Mouse (Mus musculus) lung, postnatal 0 days (tissue): ENCODE results near the gene Cmtm2b. TPM values are rescaled to one million over a fixed set of nuclear protein-coding genes. Genes with fewer than 3 reads are reported as not detected.
"Not testable (repeated sequence)": the region's sequence is repeated elsewhere in the genome, so short reads cannot be mapped to it uniquely, and the experiment has no call there.

Experiments
- ATAC-seq: fragments of 200-750 bp; cut with Nextera tagmentation; 2 replicates; pipeline ENCODE4 v1.8.0; 2017; ENCODE audit warnings: moderate library complexity
- DNase-seq: peaks from one replicate; pipeline ENCODE4 v3.0.0-alpha.2; 2016; ENCODE audit warnings: low spot score
- H3K27ac ChIP-seq: fragments of 300-500 bp; sonication (generic); 2 replicates; pipeline ENCODE4 v1.5.1; 2014; ENCODE audit warnings: antibody characterized with exemption, mild to moderate bottlenecking, low read length, mixed read lengths
- H3K27me3 ChIP-seq: fragments of 300-500 bp; sonication (generic); replicated peaks from 2 replicates; pipeline ENCODE4 v1.6.1; 2014; ENCODE audit warnings: low read length, mixed read lengths; ENCODE audit not compliant: insufficient read depth
- H3K36me3 ChIP-seq: fragments of 300-500 bp; sonication (generic); 2 replicates; pipeline ENCODE4 v1.6.1; 2014; ENCODE audit warnings: low read length, mixed read lengths; ENCODE audit not compliant: insufficient read depth
- H3K4me1 ChIP-seq: fragments of 300-500 bp; sonication (generic); 2 replicates; pipeline ENCODE4 v1.6.1; 2014; ENCODE audit warnings: antibody characterized with exemption, low read depth, low read length, mixed read lengths; ENCODE audit not compliant: insufficient read depth
- H3K4me2 ChIP-seq: fragments of 300-500 bp; sonication (generic); replicated peaks from 2 replicates; pipeline ENCODE4 v1.6.1; 2014; ENCODE audit warnings: low read depth, mild to moderate bottlenecking, low read length, moderate library complexity, mixed read lengths
- H3K4me3 ChIP-seq: fragments of 300-500 bp; sonication (generic); 2 replicates; pipeline ENCODE4 v1.5.1; 2014; ENCODE audit warnings: low read depth, low read length
- H3K9ac ChIP-seq: fragments of 300-500 bp; sonication (generic); replicated peaks from 2 replicates; pipeline ENCODE4 v1.6.1; 2014; ENCODE audit warnings: low read depth, mild to moderate bottlenecking
- H3K9me3 ChIP-seq: fragments of 300-500 bp; sonication (generic); 2 replicates; pipeline ENCODE4 v1.6.1; 2016; ENCODE audit warnings: low read length, mixed read lengths
- CTCF ChIP-seq: IDR thresholded peaks from 2 replicates; pipeline ENCODE4 v1.5.1; 2016; ENCODE audit warnings: antibody characterized with exemption, mild to moderate bottlenecking
- EP300 ChIP-seq: IDR thresholded peaks from 2 replicates; pipeline ENCODE4 v1.6.1; 2016; ENCODE audit warnings: antibody characterized with exemption, mild to moderate bottlenecking, control low read depth
- WGBS: fragments of 180-500 bp; shearing (Covaris S2); extraction: QIAGEN DNeasy Blood & Tissue Kit; methylation state at CpG from one replicate; pipeline ENCODE4 v1.1.7; 2014; 5-methylcytosine and 5-hydroxymethylcytosine counted together
- polyA plus RNA-seq: library from polyadenylated mRNA; unstranded; fragments of >200 nt; fragmentation: Nextera tagmentation; extraction: Ambion mirVana; gene quantifications from 2 replicates; pipeline ENCODE4 v1.2.1, GENCODE M21; 2015

Cmtm2b gene
- polyA plus RNA-seq, 1 experiment from 2014 or later: not detected

- 60% methylated on average over 4 of the region's 4 CpGs for WGBS
- peak; percentile 17 for DNase-seq
- no peak overlapping the region for H3K4me2 ChIP-seq
Observed at GRCm38 (mm10) chr8:104313311-104313710, 8.7 kb upstream of the Cmtm2b start.

DNA sequence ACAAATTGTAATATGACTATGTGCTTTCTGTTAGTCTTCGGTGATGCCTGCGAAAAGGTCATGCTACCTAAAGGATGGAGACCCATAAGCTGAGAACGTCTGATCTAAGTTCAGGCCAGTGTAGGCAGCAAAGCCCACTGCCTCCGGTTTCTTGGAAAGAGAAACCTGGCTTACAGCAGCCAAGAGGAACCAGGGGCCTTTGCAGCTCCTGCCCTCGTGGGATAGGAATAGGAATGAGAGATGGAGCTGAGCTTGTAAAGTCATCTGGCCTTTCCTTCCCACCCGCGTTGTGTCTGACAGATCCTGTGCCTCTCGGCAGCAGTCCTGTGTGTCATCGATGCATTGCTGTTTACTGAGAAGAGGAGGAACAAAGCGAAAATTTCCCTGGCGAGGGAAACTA, 763 bp upstream of the Cmtm2b start, which contains the start of gene Gm11020:
TSS of gene Gm11020 (plus strand) at position 301 of the 400 bp plus-strand sequence.
- not testable (repeated sequence) for H3K4me3 ChIP-seq, ATAC-seq, H3K27ac ChIP-seq, H3K4me2 ChIP-seq, H3K4me1 ChIP-seq, H3K27me3 ChIP-seq, H3K36me3 ChIP-seq, DNase-seq, H3K9me3 ChIP-seq, H3K9ac ChIP-seq
- 77% methylated on average over 8 of the region's 11 CpGs for WGBS

More at GRCm38 (mm10) chr8:104313311-104313710, 8.7 kb upstream of the Cmtm2b start:
- peak; percentile 26; the same call in 1 of the 2 replicates for ATAC-seq
- H3K9me3 ChIP-seq: no peaks in the 10 kb centered on the region
- H3K27ac ChIP-seq: no peak overlapping the region
- H3K9ac ChIP-seq: no peak overlapping the region
- H3K27me3 ChIP-seq: no peaks in the 10 kb centered on the region
- H3K4me3 ChIP-seq: no peak overlapping the region
- H3K4me1 ChIP-seq: no peaks in the 10 kb centered on the region
- TF ChIP-seq EP300 (no peak), CTCF (peak; percentile 61)
- no peaks in the 10 kb centered on the region for H3K36me3 ChIP-seq

- DNase-seq: no peak
- no peaks in the 10 kb centered on the region for H3K27me3 ChIP-seq
- WGBS: 68% methylated on average over 5 of the region's 5 CpGs
- H3K4me2 ChIP-seq: no peak overlapping the region
- TF ChIP-seq CTCF: peak; percentile 23
- TF ChIP-seq EP300: no peak
- H3K9ac ChIP-seq: no peak overlapping the region
- no peak overlapping the region for H3K4me3 ChIP-seq
- H3K4me1 ChIP-seq: no peaks in the 10 kb centered on the region
- H3K27ac ChIP-seq: no peak overlapping the region
- H3K36me3 ChIP-seq: no peaks in the 10 kb centered on the region
- no peaks in the 10 kb centered on the region for H3K9me3 ChIP-seq
- ATAC-seq: no peak
Observed at GRCm38 (mm10) chr8:104332665-104333631, 10.9 kb downstream of the Cmtm2b start.

DNA sequence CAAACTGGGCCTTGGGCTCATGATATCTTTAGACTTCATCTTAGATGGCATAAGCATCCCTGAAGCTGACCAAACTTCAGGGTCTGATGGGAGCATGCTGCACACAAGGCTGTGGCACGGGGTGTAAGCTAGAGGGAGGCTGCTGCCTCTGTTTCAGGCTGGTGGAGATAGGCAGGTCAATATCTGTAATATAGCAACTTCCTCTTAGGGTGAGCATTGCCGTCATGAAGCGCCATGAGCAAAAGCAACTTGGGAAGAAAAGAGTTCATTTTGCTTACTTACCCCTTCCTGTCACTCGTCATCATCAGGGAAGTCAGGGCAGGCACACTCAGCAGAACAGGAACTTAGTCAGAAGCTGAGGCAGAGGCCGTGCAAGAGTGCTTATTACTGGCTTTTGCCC, 11.8 kb downstream of the Cmtm2b start:
- ATAC-seq: peak; percentile 48; the same call in 1 of the 2 replicates
- Histone ChIP-seq H3K4me1 (no peaks in the 10 kb centered on the region), H3K27ac (no peak overlapping the region), H3K9me3 (no peaks in the 10 kb centered on the region), H3K9ac (no peak overlapping the region), H3K4me2 (no peak overlapping the region), H3K4me3 (no peak overlapping the region), H3K27me3 (no peaks in the 10 kb centered on the region), H3K36me3 (no peaks in the 10 kb centered on the region)
- WGBS: 46% methylated on average over 5 of the region's 5 CpGs
- DNase-seq: peak; percentile 17
- TF ChIP-seq CTCF: no peak
- TF ChIP-seq EP300: no peak

DNA sequence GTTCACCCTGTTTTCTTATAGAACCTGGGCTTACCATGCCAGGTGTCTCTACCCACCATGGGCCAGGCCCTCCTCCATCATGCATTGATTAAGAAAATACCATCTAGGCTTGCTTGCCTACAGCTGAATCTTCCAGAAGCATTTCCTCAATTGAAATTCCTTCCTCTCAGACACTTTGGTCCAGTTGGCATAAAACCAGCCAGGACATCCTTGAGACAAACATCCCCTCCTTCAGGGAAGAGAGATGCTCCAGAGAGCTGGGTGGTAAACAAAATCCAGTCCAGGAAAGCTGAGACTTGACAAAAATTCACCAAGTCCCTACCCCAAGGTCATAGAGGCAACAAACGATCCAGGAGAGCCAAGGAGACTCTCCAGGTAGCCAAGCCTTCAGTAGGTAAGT, 12.2 kb downstream of the Cmtm2b start:
- ATAC-seq (peak; percentile 19; the same call in 1 of the 2 replicates), DNase-seq (no peak)
- no peak overlapping the region for H3K27ac ChIP-seq
- no peaks in the 10 kb centered on the region for H3K27me3 ChIP-seq
- H3K4me2 ChIP-seq: no peak overlapping the region
- H3K4me3 ChIP-seq: no peak overlapping the region
- H3K4me1 ChIP-seq: no peaks in the 10 kb centered on the region
- 48% methylated on average over 1 of the region's 1 CpGs for WGBS
- H3K9ac ChIP-seq: no peak overlapping the region
- no peaks in the 10 kb centered on the region for H3K36me3 ChIP-seq
- TF ChIP-seq CTCF (no peak), EP300 (peak; percentile 11; the same call in 1 of the 2 replicates)
- no peaks in the 10 kb centered on the region for H3K9me3 ChIP-seq

GRCm38 (mm10) chr8:104336806-104337205, 14.8 kb downstream of the Cmtm2b start:
- 84% methylated on average over 1 of the region's 1 CpGs for WGBS
- Histone ChIP-seq H3K36me3 (no peaks in the 10 kb centered on the region), H3K9ac (no peak overlapping the region), H3K4me1 (0 out of 2 replicates have a peak, but pooled peaks cover 2% of the 10 kb centered on the region), H3K4me3 (no peak overlapping the region), H3K4me2 (no peak overlapping the region), H3K27me3 (no peaks in the 10 kb centered on the region), H3K27ac (no peak overlapping the region), H3K9me3 (no peaks in the 10 kb centered on the region)
- TF ChIP-seq EP300 (no peak), CTCF (no peak)
- ATAC-seq (no peak), DNase-seq (no peak)
